Mouse (Mus musculus) gastrocnemius, adult 8-10 months (tissue): ENCODE measurements around the gene Usp15. TPM values are rescaled to one million over a fixed set of nuclear protein-coding genes. Genes with fewer than 3 reads are reported as not detected.
A peak's percentile ranks its signal among the peaks of the same experiment; 100 is the strongest.

Source experiments
- DNase-seq, 2 experiments: peaks; one replicate each; pipeline ENCODE4 v3.0.0; 2022; ENCODE audit warnings: low spot score in 2 of 2
- total RNA-seq, 4 experiments: library from RNA; stranded (reverse); gene quantifications; 2 replicates each; pipeline ENCODE4 v1.2.4; 2022

Usp15 gene
- total RNA-seq, 4 experiments from 2014 or later = 153 to 195 (median 169) TPM

- no peak for DNase-seq
Measured at GRCm38 (mm10) chr10:123175771-123176170, 21.0 kb downstream of the Usp15 start.

GRCm38 (mm10) chr10:123170898-123171297 lies 25.9 kb downstream of the Usp15 start:
- DNase-seq = no peak

DNA sequence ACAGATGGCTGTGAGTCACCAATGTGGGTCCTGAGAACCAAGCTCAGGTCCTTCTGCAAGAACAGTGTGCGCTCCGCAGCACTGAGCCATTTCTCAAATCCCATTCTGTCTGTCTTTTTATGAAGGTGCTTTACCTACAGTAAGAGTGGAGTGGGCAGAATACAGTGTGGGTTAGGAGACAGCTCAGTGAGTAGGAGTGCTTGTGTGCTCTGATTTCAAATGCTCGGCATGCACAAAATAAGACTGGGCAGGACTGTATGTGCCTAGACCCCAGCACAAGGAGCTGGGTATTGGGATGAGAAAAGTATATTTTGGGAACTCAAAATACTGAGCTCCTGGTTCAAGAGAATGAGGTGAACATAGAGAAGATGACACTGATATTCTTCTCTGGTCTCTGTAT lies 31.3 kb downstream of the Usp15 start:
- DNase-seq = no peak

DNA sequence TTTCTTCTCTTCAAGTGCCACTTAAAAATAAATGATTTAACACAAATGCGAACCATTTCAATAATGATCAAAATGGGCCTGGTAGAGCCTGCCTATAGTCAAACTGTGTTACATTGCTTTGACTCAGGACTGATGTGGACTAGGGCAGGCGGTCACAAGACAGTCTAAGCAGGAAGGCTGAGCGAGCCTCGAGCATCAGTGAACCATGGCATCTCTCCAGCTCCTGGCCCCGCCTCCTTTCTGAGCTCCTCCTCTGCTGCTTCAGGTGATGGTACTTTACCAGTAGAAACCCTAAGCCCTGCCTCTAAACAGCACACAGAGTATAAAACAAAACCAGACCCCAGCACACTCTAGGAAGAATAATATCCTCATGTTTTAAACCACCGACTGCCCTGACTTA lies 36.3 kb downstream of the Usp15 start:
- no peak for DNase-seq

DNA sequence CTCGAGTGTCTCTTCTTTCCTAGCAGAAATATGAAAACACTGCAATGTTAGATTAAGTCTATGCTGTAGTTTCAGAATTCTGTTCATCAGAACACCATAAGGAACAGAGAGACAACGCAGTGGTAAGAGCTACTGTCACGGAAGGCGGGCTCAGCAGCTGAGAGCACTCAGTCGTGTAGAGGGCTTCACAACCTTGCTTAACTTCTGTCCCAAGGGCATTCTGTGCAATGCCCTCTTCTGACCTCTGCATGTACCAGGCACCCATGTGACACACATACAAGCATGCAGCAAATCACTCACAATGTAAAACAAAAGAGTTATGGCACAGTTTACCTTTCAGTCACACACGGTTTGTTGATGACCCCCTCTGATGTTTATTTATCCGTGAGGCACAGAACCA lies 37.5 kb downstream of the Usp15 start:
- no peak for DNase-seq

DNA sequence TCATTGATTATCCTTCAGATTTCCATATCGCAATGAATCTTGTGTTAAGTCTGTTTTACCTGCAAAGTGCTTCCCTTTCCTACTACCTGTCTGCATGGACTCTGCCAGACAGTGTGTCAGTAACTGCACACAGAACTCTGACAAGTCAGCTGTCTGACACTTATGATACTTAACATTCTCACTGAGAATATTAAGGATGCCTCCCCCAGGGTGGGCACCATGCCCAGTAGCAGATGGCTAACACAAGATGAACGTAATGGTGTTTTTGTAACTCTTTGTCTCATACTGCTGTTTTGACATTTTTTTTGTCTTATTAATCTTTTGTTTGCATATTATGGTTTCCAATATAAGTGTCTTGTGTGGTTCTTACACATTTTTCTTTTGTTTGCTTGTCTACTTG lies 40.4 kb downstream of the Usp15 start:
- no peak for DNase-seq

GRCm38 (mm10) chr10:123155764-123156163 lies 41.0 kb downstream of the Usp15 start:
- DNase-seq = no peak

DNA sequence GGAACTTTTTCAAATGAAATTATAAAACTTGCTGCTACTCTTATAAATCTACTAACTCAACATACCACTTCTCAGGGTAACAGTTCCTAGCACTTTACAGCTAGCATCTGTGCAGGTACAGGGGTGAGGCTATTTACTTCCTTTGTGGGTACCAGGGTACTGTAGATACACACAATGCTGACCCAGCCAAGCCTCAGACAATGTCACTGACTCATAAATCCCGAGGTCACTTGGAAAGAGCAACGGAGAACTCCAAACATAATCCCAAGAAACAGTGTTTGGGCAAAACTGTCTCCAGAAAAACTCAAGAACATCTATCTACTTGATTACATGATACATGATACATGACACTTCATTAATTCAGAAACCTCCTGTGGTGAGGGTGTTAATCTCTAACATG lies 43.5 kb downstream of the Usp15 start:
- no peak for DNase-seq

DNA sequence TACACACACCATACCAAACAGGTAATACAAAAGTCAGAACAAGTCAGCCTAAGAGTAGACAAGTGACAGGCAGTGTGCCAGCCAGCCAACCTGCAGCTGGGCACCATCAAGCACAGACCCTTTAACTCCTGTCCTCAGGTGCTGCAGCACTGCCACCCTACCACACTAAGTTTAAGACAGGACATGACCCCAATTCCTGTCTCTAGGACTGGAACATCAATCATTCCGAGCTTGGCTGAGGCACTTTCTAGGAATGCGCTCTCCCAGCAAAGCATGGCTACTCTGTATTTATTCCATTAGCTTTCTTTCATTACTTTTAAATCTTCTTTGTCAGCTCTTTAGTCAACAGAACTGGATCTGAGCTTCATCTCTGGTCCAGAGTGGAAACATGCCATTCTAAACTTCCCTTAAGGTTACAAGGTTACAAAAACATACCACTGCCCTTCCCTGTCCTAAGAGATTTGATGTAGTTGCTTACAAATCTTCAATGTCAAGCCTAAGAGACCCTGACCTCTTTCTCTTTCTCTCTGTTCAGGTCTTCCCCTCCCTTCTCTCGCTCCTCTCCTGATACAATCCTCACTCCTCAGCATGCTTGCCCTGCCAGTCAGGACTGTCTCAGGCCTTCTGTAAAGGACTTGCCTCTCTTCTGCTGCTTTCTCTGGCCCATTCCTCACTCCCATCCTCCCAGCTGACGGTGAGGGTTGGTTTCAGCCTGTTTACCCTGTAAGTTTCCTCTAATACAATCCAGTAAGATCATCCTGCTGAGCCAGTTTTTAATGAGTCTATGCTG lies 48.6 kb downstream of the Usp15 start:
- DNase-seq = no peak

DNA sequence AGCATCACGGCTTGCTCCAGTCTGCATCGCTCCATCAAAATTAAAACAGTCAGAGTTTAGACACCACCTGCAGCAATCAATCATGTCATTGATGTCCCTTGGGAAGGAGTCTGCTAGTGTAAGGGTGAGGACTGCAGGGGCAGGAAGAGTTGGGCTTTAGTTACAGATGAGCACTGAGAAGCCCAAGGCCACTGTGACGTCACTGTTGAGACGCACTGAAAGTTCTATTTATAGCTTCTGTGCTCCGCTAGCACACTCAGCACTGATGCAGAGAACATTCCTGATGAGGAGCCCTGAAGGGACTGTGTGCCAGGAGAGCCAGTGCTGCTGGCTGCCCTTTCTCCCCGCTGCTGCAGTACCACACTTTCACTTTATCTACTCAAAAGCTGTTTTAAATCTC lies 49.6 kb downstream of the Usp15 start:
- DNase-seq = peak; percentile 64 to 75

DNA sequence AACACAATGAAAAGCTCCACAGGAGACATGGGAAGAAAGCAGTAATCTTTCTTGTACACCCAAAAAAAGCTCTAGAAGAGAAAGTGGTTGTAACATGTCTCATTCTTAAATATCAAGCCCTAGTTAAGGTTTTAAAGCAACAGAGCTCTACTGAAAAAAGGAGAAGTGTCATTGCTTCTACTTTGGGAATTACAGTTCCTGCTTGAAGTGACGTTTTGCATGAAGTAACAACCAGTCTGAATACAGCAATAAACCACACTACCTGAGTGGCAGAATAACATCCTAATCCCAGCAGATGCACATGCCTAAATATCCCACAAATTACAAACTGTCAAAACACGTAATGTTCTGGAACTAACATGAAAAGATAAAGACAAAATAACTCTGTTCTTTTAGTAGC lies 50.4 kb downstream of the Usp15 start:
- DNase-seq = no peak

- no peak for DNase-seq
Measured at GRCm38 (mm10) chr10:123144256-123144655, 52.5 kb downstream of the Usp15 start.

- no peak for DNase-seq
Measured at GRCm38 (mm10) chr10:123142395-123143050, 54.3 kb downstream of the Usp15 start.

- DNase-seq = no peak
Measured at GRCm38 (mm10) chr10:123135818-123136217, 61.0 kb downstream of the Usp15 start.

GRCm38 (mm10) chr10:123131487-123131886 lies 65.3 kb downstream of the Usp15 start:
- DNase-seq = no peak

DNA sequence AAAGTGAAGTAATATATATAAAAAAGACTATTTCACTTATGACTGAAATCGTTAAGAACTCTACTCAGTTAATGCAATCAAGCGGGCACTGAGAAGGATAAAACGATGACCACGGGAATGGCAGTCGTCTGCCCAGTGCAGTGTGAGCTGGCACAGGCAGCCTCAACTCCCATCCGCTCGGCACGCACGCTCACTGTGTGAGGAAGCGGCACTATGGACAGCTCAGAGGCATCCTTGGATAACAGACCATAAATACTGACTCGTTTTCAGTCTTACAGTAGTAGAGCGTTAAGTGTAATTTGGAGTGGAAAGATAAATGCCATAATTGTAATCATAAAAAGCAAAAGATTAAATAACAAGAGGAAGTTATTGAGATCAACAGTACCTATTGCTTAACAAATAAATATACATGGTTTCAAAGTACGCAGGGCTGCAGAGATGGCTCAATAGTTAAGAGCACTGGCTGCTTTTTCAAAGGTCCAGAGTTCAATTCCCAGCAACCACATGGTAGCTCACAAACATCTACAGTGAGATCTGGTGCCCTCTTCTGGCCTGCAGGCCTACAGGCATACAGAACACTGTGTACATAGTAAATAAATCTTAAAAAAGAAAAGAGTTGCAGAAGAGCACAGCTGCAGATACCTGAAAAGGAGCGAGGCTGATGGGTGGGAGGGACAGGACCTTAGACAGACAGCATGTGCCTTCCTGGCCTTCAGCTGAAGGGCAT lies 76.0 kb downstream of the Usp15 start:
- no peak for DNase-seq

DNA sequence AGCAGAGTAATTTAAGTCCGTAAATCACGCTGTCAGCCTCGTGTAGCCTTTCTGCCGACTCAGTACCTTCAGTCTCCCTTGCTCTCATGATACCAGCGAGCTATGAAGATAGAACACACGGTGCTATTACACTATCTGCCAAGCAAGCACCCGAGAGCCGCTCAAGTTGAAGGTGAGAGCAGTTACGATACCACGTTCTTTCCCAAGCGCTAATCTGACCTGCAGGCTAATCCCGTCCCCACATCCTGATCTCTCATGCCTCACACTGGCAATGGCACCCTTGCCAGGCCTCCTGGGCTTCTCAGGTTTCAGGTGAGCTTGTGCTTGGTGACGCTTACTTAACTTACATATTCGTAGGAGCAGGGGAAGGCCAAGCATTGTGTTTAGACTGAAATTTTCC lies 79.9 kb downstream of the Usp15 start:
- DNase-seq = peak; percentile 37 to 48

DNA sequence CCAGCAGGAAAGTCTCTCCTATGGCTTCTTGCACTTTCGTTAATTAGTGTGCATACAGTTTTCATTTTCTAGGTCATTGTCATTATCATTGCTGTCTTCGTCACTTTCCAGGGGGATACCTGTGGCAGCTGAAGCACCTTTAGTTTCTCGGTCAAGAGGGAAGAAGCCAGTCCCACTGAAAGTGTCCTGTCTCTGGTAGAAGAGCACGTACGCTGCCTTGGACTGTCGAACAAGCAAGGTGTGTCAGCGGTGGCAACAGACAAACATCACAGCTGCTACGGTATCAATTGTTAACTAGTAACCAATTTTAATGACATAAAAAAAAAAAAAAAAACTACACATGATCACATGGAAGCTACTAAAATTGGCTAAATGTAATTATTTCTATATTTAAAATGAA lies 83.3 kb downstream of the Usp15 start:
- no peak for DNase-seq

DNA sequence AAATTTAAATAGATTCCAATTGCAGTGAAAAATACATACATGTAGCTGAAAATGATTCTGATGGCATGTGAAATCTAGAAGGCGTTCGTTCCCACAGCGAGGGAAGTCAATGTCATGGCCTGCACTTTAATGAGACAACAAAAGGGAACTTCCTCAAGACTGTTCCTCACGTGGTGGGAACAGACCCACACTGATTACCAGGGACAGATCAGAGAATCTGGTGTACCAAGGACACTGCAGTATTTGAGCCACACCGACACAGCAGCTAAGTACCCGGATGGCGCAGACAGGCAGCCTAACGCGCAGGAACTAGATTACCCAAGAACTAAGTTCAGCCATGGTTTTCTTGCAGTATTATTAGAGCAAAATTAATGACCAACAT lies 84.0 kb downstream of the Usp15 start:
- DNase-seq = no peak

DNA sequence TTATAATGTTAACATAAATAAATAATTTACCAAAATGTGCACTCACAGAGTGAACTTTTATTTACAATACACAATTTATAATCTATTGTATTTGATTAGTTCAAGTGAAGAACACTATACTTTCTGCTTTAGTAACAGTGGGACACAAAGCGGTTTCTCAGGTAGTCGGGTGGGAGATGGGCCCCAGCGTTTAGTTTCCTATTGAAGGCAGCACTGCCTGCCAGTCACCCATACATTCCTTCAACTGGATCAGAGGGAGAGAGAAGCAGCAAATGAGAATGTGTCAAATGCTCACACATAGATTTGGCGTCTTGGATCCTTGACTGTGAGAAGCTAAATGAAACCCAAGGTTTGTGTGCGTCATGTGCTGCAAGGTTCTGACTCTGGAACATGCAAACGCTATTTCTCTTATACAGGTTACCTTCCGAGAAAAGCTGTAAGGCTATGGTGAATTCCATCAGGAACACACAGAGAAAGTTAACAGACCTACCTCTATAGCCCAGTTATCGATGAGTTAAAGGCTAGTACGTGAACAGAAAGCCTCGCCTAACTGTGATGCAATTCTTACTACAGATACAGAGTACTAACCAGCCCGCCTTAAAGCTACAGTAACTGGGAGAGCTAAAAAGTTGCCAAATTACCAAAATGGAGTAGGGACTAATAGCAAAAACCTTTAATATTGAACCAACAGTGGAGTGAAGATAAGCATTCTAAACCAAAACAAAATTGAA lies 84.6 kb downstream of the Usp15 start:
- no peak for DNase-seq

DNA sequence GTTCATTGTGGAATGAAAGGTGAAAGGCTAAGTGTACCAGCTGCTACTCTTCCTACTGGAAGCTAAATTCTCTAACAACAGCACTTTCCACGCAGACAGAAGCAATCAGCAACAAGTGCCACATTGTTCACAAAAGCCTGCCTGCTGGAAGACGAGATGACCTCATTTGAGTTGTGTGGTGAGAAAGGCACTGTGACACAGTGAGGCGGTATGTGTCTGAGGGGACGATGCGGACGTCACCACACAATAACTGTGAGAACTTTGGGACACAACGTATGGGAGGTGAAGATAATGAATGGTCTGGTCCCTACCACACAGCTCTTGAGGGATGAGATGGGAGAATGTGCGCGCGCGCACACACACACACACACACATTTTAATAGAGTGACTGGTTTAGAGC lies 86.2 kb downstream of the Usp15 start:
- DNase-seq = no peak

DNA sequence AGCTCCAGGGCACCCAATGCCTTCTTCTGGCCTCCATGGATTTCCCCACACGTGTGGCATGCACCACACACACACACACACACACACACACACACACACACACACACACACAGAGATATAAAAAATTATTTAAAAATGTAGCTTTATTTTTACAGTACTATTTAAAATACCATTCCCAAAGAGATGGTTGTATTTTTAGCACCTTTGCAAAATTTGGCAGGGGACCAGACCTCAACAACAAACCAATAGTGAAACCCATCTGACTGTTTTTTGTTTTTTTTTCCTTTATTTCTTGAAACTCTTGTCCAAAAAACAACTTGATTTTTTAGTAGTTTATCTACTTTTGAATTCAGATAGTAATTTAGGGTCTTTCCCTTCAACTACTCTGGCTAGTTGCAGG lies 88.3 kb downstream of the Usp15 start:
- no peak for DNase-seq
